In genomic region chr7:122056633-122057032, GRCm38 (mm10) we compare ENCODE assay signal across 20 mouse cellular contexts.
"Had no signal": no experiment of that assay in that cellular context is flagged by ENCODE, and none has a peak within 500 bp of the region (broad histone marks: within the 10 kb centered on the region; RNA-seq: fewer than 3 reads in every experiment).

No protein-coding gene starts in this region.

- H3K27ac ChIP-seq: midbrain, embryonic 10.5 days; midbrain, embryonic 12.5 days; neural tube, embryonic 13.5 days; neural tube, embryonic 15.5 days; stomach, embryonic 15.5 days; stomach, postnatal 0 days had no signal

- DNase-seq: lung, adult 18-20 months; lung, embryonic 14.5 days; lung, postnatal 10 days; lung, postnatal 4 days; midbrain, embryonic 14.5 days; retina, postnatal 1 day; right cerebral cortex, adult 18-20 months; right cerebral cortex, postnatal 25 days; right cerebral cortex, postnatal 4 days; thymus, adult 2 months; thymus, postnatal 25 days; thymus, postnatal 4 days had no signal

- H3K4me2 ChIP-seq: lung, embryonic 14.5 days; midbrain, embryonic 12.5 days; neural tube, embryonic 13.5 days; neural tube, embryonic 15.5 days; stomach, embryonic 15.5 days had no signal

- H3K4me3 ChIP-seq: midbrain, embryonic 10.5 days; midbrain, embryonic 12.5 days; myocyte; neural tube, embryonic 13.5 days; neural tube, embryonic 15.5 days; stomach, embryonic 15.5 days had no signal

- ATAC-seq: midbrain, embryonic 16.5 days had no signal

- H3K27me3 ChIP-seq: midbrain, embryonic 12.5 days; neural tube, embryonic 13.5 days; neural tube, embryonic 15.5 days; stomach, embryonic 15.5 days had no signal

- H3K4me1 ChIP-seq: midbrain, embryonic 10.5 days; midbrain, embryonic 12.5 days; neural tube, embryonic 13.5 days; neural tube, embryonic 15.5 days; stomach, embryonic 15.5 days had no signal

- H3K9me3 ChIP-seq: midbrain, embryonic 10.5 days; midbrain, embryonic 12.5 days; neural tube, embryonic 13.5 days; neural tube, embryonic 15.5 days; stomach, embryonic 15.5 days had no signal

- H3K9ac ChIP-seq: lung, embryonic 14.5 days; midbrain, embryonic 12.5 days; neural tube, embryonic 13.5 days; neural tube, embryonic 15.5 days; stomach, embryonic 15.5 days had no signal
